Mouse (Mus musculus): ENCODE data around the gene Ddx4. TPM values are rescaled to one million over a fixed set of nuclear protein-coding genes. Genes with fewer than 3 reads are reported as not detected.
"Not testable (repeated sequence)": the region's sequence is repeated elsewhere in the genome, so short reads cannot be mapped to it uniquely, and the experiment has no call there.

The Ddx4 gene
- total RNA-seq, 2 experiments from 2014 or later = 0.13 to 1.1 TPM

DNA sequence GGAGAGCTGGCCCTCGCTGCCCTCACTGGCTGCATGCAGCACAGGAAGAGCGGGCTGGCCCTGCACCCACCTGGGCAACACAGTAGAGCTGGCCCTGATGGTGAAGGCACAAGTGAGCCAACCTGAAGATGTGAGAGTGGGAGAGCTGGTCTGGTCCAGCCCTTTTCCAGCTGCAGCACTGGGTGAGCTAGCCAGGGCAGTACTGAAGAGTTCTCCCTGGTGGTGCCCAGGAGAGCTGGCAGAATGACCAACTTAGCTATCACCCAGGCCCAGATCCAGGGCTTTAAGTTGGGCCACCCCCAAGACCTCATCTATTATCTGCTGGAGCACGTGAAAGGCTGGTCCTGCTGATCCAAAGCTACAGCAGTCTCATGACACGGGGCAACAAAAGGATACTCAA lies 13.2 kb downstream of the Ddx4 start:
- DNase-seq (ENCODE audit: low spot score in 2 of 2) = no peak

DNA sequence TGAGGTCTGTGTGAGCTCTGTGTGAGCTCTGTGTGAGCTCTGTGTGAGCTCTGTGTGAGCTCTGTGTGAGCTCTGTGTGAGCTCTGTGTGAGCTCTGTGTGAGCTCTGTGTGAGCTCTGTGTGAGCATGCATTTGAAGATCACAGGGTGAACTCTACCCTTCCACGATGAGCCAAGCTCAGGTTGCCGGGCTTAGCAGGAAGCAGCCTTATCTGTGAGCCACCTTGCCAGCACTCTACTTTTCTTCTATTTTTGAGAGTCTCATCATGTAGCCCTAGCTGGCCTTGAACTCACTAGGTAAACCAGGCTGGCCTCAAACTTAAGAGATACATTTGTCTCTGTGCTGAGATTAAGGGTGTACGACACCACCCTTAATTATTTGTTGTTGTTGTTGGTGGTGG lies 15.8 kb downstream of the Ddx4 start:
- DNase-seq (ENCODE audit: low spot score in 2 of 2) = no peak

DNA sequence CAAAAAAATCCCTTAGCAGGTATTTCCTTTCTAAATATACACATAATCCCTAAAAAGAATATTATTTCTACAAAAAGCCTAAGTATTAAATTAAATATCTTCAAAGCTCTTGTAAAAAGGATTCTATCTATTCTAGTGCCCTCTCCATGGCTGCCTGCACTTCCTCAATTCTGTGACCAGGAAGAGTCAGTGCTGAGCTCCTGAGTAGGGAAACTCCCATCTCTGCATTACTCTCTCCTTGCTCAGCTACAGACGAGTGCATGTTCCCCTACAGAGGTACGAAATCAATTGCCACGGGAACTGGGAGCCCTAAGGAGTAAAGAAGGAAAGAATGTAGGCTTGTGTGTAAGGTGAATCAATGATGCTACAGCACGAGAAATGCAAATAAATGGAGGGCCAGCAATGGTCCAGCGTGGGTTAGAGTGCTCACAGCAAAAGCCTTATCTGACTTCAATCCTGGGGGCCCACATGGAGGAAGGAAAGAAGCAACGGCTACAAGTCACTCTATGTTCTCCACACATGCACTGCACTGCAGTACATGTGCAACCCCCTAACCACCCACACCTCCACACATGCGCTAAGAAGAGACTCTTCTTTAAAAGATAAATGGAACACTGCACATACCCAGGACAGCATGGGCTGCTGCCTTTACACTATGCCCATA lies 17.0 kb downstream of the Ddx4 start:
- DNase-seq (ENCODE audit: low spot score in 2 of 2) = no peak

DNA sequence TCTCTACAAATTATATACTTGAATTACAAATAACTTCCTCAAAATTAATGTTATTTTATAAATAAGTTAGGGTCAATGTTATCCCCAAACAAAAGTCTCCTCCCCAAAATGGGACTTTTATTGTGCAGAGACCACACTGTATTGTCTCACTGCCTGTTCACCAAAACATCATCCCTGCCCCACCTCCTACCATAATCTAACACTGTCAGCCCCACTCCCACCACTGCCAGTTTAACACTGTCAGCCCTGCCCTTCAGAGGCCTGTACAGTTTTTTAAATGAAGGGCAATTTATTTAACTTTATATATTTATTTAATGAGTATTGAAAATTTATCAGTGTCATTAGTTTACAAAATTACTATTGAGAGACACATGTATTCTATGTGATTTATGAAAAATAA lies 26.7 kb downstream of the Ddx4 start:
- DNase-seq (ENCODE audit: low spot score in 2 of 2) = no peak

DNA sequence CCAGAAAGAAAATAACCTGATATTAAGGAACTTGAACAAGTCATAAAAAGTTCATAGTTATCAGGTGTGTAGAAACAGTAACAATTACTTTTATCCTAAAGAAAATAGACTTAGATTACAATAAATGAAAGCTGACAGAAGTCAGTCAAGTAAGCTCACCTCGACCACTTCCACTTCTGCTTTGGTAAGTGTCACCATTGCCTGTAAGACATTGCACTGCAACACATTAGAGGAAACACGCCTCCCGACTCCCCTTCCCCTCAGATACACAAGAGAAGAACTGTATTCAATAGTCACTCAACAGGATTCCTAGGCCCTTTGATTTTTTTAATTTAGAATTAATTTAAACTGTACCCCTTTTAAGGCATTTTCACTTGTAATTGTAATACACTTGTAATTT lies 27.7 kb downstream of the Ddx4 start:
- no peak for DNase-seq (ENCODE audit: low spot score in 2 of 2)

DNA sequence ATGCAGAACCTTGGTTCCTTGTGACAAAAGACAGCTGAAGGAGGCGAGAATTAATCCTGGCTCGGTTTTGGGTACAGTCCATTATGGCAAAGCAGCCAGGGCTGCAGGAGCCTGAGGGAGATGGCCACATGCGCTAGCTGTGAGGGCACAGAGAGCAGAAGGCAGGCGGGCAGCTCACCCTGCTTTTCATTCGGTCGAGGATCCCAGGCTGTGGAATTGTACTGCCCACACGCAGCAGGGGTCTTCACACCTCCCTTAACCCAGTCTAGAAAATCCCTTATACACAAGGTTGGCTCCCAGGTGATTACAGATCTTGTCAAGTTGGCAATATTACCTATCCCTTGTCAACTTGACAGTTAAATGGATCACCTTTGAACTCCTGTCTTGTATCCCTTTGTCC lies 28.6 kb downstream of the Ddx4 start:
- no peak for DNase-seq (ENCODE audit: low spot score in 2 of 2)

DNA sequence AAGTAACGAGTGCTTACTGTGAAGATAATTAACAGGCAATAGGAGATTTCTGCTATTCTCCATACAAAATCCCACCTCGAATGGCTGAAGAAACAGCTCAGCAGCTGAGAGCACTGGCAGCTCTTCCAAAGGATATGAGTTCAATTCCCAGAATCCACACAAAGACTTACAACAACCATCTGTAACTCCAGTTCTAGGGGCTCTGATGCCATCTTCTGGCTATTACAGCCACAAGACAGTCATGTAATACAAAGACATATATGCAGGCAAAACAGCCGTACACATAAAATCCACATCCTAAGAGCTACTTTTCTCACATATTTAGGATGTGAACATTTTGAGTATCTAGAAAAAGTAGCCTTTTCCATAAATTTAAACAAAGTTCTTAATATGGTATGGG lies 30.7 kb downstream of the Ddx4 start:
- DNase-seq (ENCODE audit: low spot score in 2 of 2) = no peak

DNA sequence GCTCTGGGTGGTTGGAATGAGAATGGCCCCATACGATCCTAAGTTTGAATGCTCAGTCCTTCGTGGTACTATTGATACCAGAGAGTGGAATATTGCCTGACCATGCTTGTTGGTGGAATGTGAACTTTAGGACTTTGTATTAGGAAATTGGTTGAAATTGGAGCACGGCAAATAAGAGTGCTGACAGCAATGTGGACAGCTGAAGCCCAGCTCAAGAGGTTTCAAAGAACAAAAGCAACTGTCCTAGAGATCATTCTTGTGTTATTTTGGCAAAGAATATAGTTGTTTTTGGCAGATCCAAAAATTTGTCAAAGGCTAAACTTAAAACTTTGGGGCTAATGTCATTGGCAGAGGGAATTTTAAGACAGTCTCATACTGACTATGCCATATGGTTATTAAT lies 43.7 kb downstream of the Ddx4 start:
- DNase-seq (ENCODE audit: low spot score in 2 of 2) = no peak

DNA sequence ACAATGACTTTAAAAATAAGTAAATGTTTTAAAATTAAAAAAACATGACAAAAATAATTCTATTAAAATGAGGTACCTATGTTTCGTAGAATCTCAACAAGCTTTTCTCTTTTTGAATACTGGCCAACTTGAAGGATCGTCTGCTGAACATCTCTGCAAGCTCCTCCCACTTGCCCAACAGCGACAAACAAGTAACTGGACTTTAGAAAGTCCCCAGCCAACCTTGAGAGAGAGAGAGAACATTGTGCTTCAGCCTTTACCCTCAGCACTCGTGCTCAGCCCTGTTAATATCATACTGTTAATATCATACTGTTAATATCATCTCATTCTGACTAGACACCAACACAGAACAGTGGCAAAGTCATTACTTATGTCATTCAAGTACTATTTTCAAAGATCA lies 47.9 kb downstream of the Ddx4 start:
- DNase-seq (ENCODE audit: low spot score in 2 of 2) = no peak

DNA sequence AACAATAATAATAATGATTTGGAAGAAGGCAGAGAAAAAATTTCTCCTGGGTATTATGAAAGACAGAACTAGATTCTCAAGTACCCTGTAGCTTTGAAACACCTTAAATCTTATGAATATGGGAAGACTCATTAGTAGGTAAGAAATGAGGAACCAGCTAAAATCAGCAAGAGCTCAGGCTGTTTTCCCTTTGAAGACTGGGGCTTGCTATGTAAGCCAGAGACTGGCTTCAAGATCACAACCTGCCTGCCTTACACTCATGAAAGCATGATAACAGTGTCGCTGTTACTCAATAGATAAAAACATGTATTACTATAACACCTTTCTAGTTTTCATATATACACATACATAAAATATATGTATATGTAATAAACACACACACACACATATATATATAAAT lies 48.4 kb downstream of the Ddx4 start:
- no peak for DNase-seq (ENCODE audit: low spot score in 2 of 2)

DNA sequence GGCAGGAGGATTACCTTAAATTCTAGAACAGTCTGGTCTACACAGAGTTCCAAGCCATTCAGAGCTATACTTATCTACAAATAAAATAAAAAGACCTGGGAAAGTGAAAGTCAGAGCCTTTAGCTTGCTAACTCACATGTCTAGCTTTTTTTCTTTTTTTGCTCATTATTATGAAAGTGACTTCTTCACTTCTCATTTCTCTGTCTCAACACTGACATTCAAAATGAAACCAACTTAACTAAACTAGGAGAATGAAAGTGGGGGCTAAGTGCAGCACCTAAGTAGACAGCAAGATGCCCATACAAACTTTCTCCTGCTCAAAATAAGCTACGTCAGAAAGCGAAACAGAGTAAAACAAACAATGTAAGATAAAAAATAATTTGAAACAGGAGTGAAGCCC lies 49.7 kb downstream of the Ddx4 start:
- no peak for DNase-seq (ENCODE audit: low spot score in 2 of 2)

DNA sequence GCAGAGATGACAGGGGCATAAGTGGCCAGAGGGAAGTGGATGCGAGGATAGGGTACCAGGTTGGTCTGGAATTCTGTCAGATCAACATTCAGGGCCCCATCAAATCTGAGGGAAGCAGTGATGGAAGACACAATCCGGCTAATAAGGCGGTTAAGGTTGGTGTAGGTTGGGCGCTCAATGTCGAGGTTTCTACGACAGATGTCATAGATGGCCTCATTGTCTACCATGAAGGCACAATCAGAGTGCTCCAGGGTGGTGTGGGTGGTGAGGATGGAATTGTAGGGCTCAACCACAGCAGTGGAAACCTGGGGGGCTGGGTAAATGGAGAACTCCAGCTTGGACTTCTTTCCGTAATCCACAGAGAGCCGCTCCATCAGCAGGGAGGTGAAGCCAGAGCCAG lies 58.0 kb downstream of the Ddx4 start, which contains the start of gene Il31ra:
Gene Il31ra, minus strand, starts transcription at position 101 of the 400 bp plus-strand sequence.
- DNase-seq (ENCODE audit: low spot score in 2 of 2) = not testable (repeated sequence)

DNA sequence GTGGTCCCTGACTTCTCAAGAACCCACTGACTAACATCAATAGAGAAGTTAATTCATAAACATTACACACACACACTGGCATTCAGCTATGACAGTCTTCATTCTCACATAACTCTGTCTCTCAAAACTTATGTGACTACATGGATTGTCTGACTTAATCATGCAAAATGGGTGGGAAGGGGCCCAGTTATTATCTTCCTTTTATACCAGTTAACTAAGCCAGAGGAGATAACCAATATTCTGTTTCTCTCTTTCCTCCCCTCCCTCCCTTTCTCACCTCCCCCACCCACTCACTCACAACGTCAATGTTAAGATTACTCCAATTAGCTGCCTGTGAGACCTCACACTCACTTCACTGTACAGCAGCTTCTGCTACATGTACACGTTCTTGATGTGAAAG lies 62.0 kb downstream of the Ddx4 start:
- DNase-seq (ENCODE audit: low spot score in 2 of 2) = no peak

DNA sequence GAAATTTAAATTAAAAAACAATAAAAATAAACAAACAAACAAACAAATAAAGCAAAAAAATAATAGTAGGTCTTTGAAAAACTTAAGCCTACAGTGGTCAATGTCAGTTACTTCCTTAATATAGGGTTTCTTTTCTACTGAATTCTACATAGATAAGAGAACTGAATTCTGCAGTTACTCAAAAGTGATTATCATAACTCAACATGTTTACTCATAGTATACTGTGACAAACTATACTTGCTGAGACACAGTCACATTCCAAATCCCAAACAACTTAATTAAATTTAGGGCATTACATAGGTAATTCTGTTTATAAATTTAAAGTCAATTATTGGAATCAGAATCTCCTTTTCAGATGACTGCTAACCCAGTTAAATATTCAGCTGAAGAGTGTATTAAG lies 62.6 kb downstream of the Ddx4 start:
- no peak for DNase-seq (ENCODE audit: low spot score in 2 of 2)

DNA sequence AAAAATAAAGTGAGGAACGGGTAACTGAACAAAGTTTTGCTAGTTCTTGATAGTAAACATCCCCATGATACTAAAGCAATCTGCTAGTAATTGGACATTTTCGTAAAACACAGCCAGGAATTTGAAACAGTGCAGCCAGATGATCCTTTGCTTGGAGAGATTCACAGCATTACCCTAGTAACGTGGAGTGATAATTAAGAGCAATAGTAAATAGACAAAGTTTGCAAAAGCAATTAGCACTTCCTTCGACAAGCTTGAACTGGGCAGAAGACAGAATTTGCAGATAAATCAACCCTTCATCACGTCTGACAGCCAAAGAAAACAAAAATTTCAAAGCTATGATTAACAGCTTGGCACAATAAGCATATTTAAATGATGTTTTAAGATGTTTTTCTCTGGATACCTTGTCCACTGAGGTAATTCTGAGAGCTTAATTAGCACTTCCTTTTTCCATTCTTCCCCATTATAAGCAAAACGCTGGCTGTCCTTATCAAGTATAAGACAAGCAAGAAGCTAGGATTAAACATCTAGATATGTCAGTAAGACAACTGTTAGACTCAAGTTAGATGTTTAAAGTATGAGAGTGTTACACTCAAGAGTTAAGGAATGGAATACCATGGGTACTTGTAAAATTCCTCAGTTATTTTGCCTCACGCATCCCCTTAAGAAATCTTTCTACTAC lies 67.6 kb downstream of the Ddx4 start:
- DNase-seq (ENCODE audit: low spot score in 2 of 2) = no peak

DNA sequence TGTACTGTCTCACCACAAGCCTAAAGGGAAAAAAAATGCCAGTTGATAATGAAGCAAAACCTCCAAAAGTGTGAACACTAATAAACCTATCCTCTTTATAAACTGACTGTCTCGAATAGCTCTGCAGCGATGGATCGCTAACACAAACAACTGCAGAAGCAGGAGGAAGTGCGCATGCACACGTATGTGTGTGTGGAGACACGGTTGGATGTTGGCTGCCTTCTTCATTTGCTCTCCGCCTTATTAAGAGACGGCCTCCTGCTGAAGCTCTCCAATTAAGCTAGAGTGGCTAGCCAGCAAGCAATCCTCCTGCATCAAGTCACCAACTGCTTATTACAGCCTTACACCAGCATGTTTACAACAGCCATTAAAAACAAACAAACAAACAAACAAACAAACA lies 70.0 kb downstream of the Ddx4 start:
- no peak for DNase-seq (ENCODE audit: low spot score in 2 of 2)

DNA sequence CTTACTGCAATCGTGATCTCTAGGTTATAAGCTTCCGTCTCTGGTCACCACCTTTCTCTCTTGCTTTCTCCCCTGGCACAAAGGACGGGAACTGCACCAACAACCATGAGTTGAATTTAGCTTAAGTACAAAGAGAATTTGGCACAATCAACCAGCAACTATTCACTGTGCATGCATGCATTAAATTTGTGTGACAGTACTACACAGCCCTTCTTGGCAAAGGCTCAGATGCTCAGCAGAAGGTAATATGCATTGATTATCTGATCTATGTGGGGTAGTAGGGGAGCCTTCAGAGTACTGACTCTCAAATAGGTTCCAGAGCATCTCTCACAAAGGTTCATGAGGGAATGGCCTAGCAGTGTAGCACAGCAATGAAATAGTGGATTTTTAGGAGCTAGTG lies 70.5 kb downstream of the Ddx4 start:
- no peak for DNase-seq (ENCODE audit: low spot score in 2 of 2)

DNA sequence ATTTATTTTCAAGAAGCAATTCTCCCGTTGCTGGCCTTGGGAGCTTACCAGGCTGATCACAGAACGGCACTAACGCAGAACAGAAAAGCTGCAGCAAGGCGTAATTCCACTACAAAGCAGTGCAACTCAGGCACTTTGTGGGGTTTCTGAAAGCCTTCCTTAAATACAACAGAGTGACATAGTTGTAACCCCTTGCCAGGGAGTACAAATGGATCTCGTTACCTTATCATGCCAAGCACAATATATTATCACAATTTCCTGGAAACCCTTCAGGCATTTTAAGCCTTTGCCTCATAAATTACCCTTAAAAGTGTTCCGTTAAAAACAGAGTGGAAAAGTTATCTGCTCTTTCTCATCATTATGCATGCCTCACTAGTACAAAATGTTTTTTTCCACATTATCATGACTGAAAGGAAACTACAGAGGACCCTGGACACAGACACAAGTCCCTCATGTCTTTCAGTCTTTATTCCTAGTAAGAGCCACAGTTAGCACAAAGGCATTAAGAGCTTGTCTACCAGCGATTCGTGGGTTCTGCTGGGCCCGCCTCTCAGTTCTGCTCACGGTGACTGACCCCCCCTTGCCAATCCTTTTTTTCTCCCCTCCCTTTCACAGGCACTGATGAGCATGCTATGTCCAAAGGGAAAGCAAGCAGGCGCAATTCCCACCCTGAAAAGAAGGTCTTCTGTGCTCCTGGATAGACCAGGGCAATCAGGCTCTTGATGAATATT lies 71.5 kb downstream of the Ddx4 start:
- no peak for DNase-seq (ENCODE audit: low spot score in 2 of 2)

DNA sequence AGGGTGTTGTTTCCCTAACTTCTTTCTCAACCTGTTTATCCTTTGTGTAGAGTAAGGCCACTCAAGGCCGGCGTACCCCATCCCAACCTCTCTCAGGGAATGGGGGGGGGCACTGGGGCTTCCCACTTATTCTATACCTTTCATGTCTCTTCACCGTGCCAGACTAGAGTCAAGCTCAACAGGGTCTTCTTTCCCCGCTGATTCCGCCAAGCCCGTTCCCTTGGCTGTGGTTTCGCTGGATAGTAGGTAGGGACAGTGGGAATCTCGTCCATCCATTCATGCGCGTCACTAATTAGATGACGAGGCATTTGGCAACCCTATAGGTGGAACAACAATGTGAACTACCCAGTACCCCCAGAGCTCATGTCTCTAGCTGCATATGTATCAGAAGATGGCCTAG lies 74.2 kb downstream of the Ddx4 start:
- peak; percentile 100 for DNase-seq (ENCODE audit: low spot score in 2 of 2)

DNA sequence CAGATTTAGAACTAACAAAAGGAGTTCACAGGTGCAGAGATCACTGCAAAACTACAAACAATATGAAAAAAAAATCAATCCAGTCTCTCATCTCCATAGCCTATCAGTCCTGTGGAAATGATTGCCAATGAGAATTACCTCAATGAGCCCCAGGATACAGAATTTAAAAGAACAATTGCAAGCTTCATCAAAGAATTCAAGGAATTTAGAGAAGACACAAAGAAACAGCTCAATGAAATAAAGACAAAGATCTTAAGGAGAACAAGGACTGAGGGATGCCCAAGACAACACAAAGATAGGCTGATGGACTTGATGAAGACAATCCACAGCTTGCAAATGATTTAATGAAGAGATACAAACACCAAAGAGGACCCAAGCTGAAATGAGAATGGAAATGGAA lies 78.5 kb downstream of the Ddx4 start:
- no peak for DNase-seq (ENCODE audit: low spot score in 2 of 2)

DNA sequence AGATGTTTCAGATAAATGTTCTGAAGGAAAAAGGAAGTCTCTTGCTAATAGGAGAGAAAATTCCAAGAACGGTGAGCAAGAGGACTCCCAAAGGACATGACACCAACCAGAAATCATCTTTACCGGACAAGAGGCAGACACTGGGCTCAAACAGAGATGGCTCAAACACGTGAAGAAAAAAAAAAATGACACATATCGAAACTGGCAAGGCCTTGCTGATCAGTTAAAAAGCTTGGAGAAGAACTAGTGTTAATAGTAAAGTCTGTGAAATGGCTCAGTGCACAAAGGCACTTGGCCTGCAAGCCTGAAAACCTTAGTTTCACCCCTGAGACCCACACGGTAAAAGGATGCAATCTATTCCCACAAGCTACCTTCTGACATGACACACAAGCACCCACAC lies 81.5 kb downstream of the Ddx4 start:
- DNase-seq (ENCODE audit: low spot score in 2 of 2) = no peak

DNA sequence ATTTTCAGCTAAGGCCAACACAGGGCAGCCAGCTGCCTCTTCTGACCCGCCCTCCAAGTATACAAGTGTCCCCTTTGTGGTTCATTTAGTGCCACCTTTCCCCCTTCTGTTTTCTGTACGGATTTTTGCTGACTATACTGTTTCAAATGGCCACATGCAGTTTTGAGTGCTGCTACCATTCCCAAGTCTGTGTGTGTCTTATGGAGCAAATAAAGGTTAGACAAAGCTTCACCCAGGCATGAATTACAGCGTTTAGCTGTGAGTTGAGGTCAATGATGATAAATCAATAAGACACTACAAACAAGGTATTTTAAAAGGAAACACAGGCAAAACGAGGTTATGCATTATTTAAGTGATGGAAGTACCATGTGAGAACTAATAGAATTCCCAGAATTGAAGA lies 82.7 kb downstream of the Ddx4 start:
- no peak for DNase-seq (ENCODE audit: low spot score in 2 of 2)
